Comparison of ENCODE assay signal across 10 mouse cellular contexts in the genomic region with DNA sequence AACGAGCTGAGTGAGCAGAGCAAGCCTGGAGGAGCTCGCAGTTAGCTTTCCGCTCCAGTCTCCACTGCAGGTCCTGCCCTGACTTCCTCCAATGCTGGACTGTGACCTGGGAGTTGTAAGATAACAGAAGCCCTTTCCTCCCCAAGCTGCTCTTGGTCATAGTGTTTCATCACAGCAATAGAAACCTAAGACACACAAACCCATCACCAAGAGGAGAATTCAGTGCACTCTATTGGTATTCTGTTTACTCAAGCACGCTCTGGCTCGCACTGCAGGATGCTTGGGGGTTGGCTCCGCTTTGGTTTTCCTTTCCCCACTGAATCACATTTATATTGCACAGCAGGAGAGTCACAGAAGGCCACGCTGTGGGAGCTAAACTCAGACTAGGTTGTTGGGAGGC. TPM values are rescaled to one million over a fixed set of nuclear protein-coding genes. Genes with fewer than 3 reads are reported as not detected.
DNase-seq lines count a peak whose midpoint lies in the region; ATAC-seq lines count a peak whose summit lies in the region.
"Had no signal": no experiment of that assay in that cellular context is flagged by ENCODE, and none has a peak within 500 bp of the region (broad histone marks: within the 10 kb centered on the region; RNA-seq: fewer than 3 reads in every experiment).

No protein-coding gene starts in this region.

- H3K4me1 ChIP-seq in heart, embryonic 12.5 days (replicated peaks) = peaks cover 24% of the 10 kb centered on the region

- no peaks in the 10 kb centered on the region for H3K36me3 ChIP-seq in heart, embryonic 12.5 days
- H3K36me3 ChIP-seq: heart, embryonic 10.5 days had no signal

- H3K9me3 ChIP-seq in heart, embryonic 12.5 days (replicated peaks) = no peaks in the 10 kb centered on the region
- H3K9me3 ChIP-seq: heart, embryonic 10.5 days had no signal

- peak overlapping the region; percentile 48 for H3K4me2 ChIP-seq in heart, embryonic 12.5 days

- H3K9ac ChIP-seq in heart, embryonic 12.5 days = peak overlapping the region; percentile 8; the same call in 1 of the 2 replicates

- no peak overlapping the region for H3K4me3 ChIP-seq in heart, embryonic 12.5 days
- H3K4me3 ChIP-seq: heart, embryonic 10.5 days had no signal

- no peak for ATAC-seq in heart, embryonic 12.5 days (ENCODE audit: insufficient number of reproducible peaks, low FRiP score)

- peak overlapping the region; percentile 28; the same call in 1 of the 2 replicates for H3K27ac ChIP-seq in heart, embryonic 12.5 days (ENCODE audit: poor library complexity, severe bottlenecking)
- H3K27ac ChIP-seq: heart, embryonic 10.5 days had no signal

- H3K27me3 ChIP-seq in heart, embryonic 12.5 days (replicated peaks) = no peaks in the 10 kb centered on the region

- intact Hi-C loops in heart, postnatal 36 days (cut with DNase I) = no loop called here

- WGBS in heart, embryonic 12.5 days = 30% methylated on average over 7 of the region's 7 CpGs

- no peak for DNase-seq in heart, postnatal 36 days
- DNase-seq in Muller cell, postnatal 12 days (ENCODE audit: inconsistent ontology term) = peak; percentile 53
- peak; percentile 21 for DNase-seq in fibroblast of lung, adult 2 months (ENCODE audit: low read depth)
- peak; percentile 18 for DNase-seq in liver
- no peak for DNase-seq in right cerebral cortex, adult 18-20 months
- no peak for DNase-seq in ovary, postnatal 10 days (ENCODE audit: low spot score)
- no peak for DNase-seq in embryo, embryonic 11 days
- DNase-seq: adrenal gland, postnatal 10 days had no signal

RNA-seq across cellular contexts. Expression of gene Tbc1d15, which starts 3.2 kb away (rescaled TPM):
- 38.3 TPM in 2 replicates for polyA plus RNA-seq in heart, embryonic 12.5 days (2016; fragmentation: Nextera tagmentation; extraction: Ambion mirVana)
- total RNA-seq in heart, postnatal 36 days (2021) = 10 to 100 TPM; 57.6 to 61.4 TPM

Comparison
In these comparisons a context has a peak if more than half of its experiments do, and no peak if none do; other contexts are left out.
1. DNase-seq: peak in Muller cell, postnatal 12 days (single experiment), fibroblast of lung, adult 2 months (single experiment) and liver (single experiment); none in heart, postnatal 36 days (0 of 2), right cerebral cortex, adult 18-20 months (single experiment), ovary, postnatal 10 days (single experiment) and embryo, embryonic 11 days (single experiment).